Mouse (Mus musculus): Measurements from ENCODE around the gene Rtcb. TPM values are rescaled to one million over a fixed set of nuclear protein-coding genes. Genes with fewer than 3 reads are reported as not detected.
A peak's percentile ranks its signal among the peaks of the same experiment; 100 is the strongest.

Gene Rtcb
- total RNA-seq, 2 experiments from 2014 or later, result 44.0 to 48.4 TPM

- no peak for TF ChIP-seq CTCF (IDR thresholded peaks at IDR 0.05)
- intact Hi-C loops (cut with DNase I), result loop anchor here (1.0 kb wide), 1 partner anchor 496 kb away; no protein-coding TSS in a partner anchor
- no peak for DNase-seq
- H3K4me3 ChIP-seq, result no peak overlapping the region
- no peak overlapping the region for H3K27ac ChIP-seq
These were observed 10.0 kb upstream of the Rtcb start for GRCm38 (mm10) chr10:85967411-85968156.

- H3K27ac ChIP-seq, result no peak overlapping the region
- TF ChIP-seq CTCF (IDR thresholded peaks at IDR 0.05), result no peak
- intact Hi-C loops (cut with DNase I), result no loop called here
- DNase-seq, result no peak
- H3K4me3 ChIP-seq, result no peak overlapping the region
These were observed 8.9 kb upstream of the Rtcb start for GRCm38 (mm10) chr10:85966476-85966875.

GRCm38 (mm10) chr10:85964316-85964715, 6.7 kb upstream of the Rtcb start:
- intact Hi-C loops (cut with DNase I), result no loop called here
- H3K27ac ChIP-seq, result no peak overlapping the region
- no peak for TF ChIP-seq CTCF (IDR thresholded peaks at IDR 0.05)
- H3K4me3 ChIP-seq, result no peak overlapping the region
- DNase-seq, result no peak

- Histone ChIP-seq H3K4me3 (no peak overlapping the region), H3K27ac (no peak overlapping the region)
- no peak for TF ChIP-seq CTCF (IDR thresholded peaks at IDR 0.05)
- intact Hi-C loops (cut with DNase I), result no loop called here
- no peak for DNase-seq
These were observed 5.3 kb upstream of the Rtcb start for GRCm38 (mm10) chr10:85962897-85963296.

- H3K4me3 ChIP-seq, result peak overlapping the region; percentile 80
- no peak for DNase-seq
- peak overlapping the region; percentile 92 for H3K27ac ChIP-seq
- intact Hi-C loops (cut with DNase I), result loop anchor here (5.0 kb wide), 2 partner anchors 40 to 65 kb away; partner anchors contain the start of genes Fbxo7 and Prdm4
- no peak for TF ChIP-seq CTCF (IDR thresholded peaks at IDR 0.05)
These were observed 678 bp downstream of the Rtcb start for GRCm38 (mm10) chr10:85956871-85957419.

GRCm38 (mm10) chr10:85954429-85954828, 3.2 kb downstream of the Rtcb start:
- no peak for DNase-seq
- no peak for TF ChIP-seq CTCF (IDR thresholded peaks at IDR 0.05)
- intact Hi-C loops (cut with DNase I), result no loop called here
- Histone ChIP-seq H3K27ac (no peak overlapping the region), H3K4me3 (no peak overlapping the region)

GRCm38 (mm10) chr10:85953401-85953800, 4.2 kb downstream of the Rtcb start:
- no peak for DNase-seq
- TF ChIP-seq CTCF (IDR thresholded peaks at IDR 0.05), result no peak
- Histone ChIP-seq H3K4me3 (no peak overlapping the region), H3K27ac (no peak overlapping the region)
- intact Hi-C loops (cut with DNase I), result no loop called here

GRCm38 (mm10) chr10:85951765-85952443, 5.7 kb downstream of the Rtcb start:
- H3K4me3 ChIP-seq, result no peak overlapping the region
- H3K27ac ChIP-seq, result no peak overlapping the region
- intact Hi-C loops (cut with DNase I), result no loop called here
- no peak for TF ChIP-seq CTCF (IDR thresholded peaks at IDR 0.05)
- DNase-seq, result no peak

GRCm38 (mm10) chr10:85948483-85949196, 9.0 kb downstream of the Rtcb start:
- intact Hi-C loops (cut with DNase I), result no loop called here
- TF ChIP-seq CTCF (IDR thresholded peaks at IDR 0.05), result no peak
- Histone ChIP-seq H3K4me3 (no peak overlapping the region), H3K27ac (no peak overlapping the region)
- no peak for DNase-seq

GRCm38 (mm10) chr10:85936280-85936965, 21.2 kb downstream of the Rtcb start:
- DNase-seq, result no peak
- H3K4me3 ChIP-seq, result no peak overlapping the region
- H3K27ac ChIP-seq, result no peak overlapping the region
- intact Hi-C loops (cut with DNase I), result no loop called here
- TF ChIP-seq CTCF (IDR thresholded peaks at IDR 0.05), result no peak

GRCm38 (mm10) chr10:85929962-85930361, 27.7 kb downstream of the Rtcb start:
- no peak overlapping the region for H3K27ac ChIP-seq
- TF ChIP-seq CTCF (IDR thresholded peaks at IDR 0.05), result no peak
- no peak for DNase-seq
- H3K4me3 ChIP-seq, result no peak overlapping the region
- intact Hi-C loops (cut with DNase I), result no loop called here

GRCm38 (mm10) chr10:85929208-85929591, 28.4 kb downstream of the Rtcb start:
- Histone ChIP-seq H3K27ac (no peak overlapping the region), H3K4me3 (no peak overlapping the region)
- no peak for DNase-seq
- intact Hi-C loops (cut with DNase I), result no loop called here
- no peak for TF ChIP-seq CTCF (IDR thresholded peaks at IDR 0.05)
